Mouse (Mus musculus) gastrocnemius, postnatal 14 days (tissue): Measurements from ENCODE around the gene Tmf1. TPM values are rescaled to one million over a fixed set of nuclear protein-coding genes. Genes with fewer than 3 reads are reported as not detected.

Experiments
- DNase-seq: peaks from one replicate; pipeline ENCODE4 v3.0.0; 2021; ENCODE audit warnings: mixed read lengths
- intact Hi-C: fragments of 180-260 bp; cut with DNase I; formaldehyde crosslinking; loops from one replicate; pipeline ENCODE4 v1.15.1; 2025; ENCODE audit warnings: low total_unique reads
- long read RNA-seq, 2 experiments: library from polyadenylated mRNA; stranded (forward); transcript quantifications; one replicate each; pipeline ENCODE4 v2.0.0; 2021
- total RNA-seq, 2 experiments: library from RNA; stranded (reverse); gene quantifications; 2 replicates each; pipeline ENCODE4 v1.2.3; 2021

Tmf1 gene
- total RNA-seq: 10 to 100 TPM; 24.8 to 26.3 TPM
- long read RNA-seq, experiment 1, full-length matches to known transcripts: 2 of 3 reads
- long read RNA-seq, experiment 1, partial matches to known transcripts: 0 of 3 reads
- long read RNA-seq, experiment 1, other reads (novel, unspliced or antisense): 1 of 3 reads
- long read RNA-seq, experiment 2, full-length matches to known transcripts: 5 of 9 reads
- long read RNA-seq, experiment 2, partial matches to known transcripts: 3 of 9 reads
- long read RNA-seq, experiment 2, other reads (novel, unspliced or antisense): 1 of 9 reads

DNA sequence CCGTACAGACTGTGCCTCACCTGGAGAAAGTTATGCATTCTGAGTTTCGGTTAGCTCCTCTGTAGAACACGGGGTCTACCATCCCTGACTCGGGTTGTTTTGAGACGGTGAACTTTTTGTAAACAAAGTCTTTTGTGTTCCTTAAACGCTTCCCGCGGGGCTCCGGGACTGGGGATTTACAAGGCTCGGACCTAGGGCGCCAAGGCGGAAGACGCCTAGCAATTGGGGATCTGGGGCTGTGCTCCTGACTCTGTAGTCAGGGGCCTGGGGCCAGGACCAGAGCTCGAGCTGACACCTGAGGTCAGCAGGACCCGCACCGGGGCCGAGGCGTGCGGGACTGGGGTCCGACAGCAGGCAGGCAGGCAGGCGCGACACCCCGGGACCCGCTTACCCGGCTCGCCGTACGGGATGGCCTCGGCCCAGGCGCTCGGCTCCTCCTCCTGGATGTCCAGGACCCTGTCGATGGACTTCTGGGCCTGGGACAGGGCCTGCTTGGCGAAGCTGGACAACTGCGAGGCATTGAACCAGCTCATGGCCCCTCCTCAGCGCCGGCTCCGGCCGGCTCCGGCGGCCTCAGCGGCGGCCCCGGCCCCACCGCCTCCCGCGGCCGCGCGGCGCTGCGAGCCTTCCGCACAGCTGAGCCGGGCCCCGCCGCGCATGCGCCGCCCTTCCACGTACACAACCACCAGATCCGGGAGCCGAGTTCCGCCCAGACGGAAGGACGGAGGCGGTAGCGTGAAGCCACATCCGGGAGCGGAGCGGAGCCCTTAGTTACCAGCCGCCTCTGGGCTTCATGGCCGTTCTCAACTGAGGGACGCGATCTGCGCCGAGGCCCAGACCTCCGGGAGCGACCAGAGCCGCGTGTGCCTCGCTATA is at the start of gene Tmf1:
TSS of gene Tmf1 (minus strand) at position 632 of the 876 bp plus-strand sequence.
- intact Hi-C loops: no loop called here

DNA sequence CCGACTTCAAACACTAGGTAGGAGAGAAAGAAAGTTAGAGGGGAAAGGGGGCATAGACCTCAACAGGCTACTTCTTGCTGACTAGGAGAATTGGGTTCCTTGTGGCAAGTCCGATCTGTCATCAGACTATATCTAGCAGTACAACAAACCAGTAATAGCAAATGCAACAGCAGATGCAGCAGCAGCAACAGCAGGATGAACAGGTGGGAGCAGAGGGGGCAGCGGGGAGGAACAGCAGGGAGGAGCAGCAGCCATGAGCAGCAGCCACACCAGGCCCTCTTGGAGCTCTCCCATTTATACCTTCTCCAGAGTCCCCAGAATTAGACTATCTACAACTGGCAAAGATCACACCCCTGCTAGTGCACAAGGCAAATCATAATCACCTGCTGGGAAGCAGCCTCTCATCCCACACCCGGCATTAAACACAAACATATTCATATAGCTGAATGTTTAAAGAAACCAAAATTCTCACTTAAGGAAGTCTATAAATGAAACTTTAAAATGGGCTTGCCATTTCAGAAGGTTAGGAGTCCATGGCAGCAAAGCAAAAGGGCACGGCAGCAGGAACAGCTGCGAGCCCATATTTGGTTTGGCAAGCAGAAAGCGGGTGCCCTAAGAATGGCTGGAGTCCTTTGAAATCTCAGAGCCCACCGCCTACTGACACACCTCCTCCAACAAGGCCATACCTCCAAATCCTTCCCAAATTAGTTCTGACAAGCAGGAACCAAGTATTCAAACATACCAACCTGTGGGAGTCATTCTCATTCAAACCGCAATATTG is 48.3 kb upstream of the Tmf1 start:
- intact Hi-C loops: no loop called here
- DNase-seq: no peak

More for the DNA sequence above, at the start of gene Tmf1:
- peak; percentile 95 for DNase-seq

DNA sequence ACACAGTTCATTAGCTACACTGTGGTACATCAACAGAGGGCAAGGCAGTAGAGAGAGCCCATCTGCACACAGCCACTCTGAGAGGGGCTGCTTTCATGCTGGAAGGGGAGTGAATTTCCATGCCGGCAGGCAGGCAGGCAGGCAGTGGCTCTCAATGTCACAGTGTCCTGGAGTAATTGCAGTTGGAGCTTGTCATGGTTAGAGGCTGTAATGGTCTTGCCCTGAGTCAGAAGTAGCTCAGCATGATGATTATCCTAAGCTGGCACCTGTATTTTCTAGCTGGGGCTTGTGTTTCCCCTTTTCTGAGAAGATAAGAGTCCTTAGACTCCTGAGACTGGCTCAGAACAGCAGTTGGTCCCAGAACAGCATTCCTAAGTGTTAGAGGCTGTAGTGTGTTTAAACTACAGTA is 47.2 kb upstream of the Tmf1 start:
- DNase-seq: no peak
- intact Hi-C loops: no loop called here

DNA sequence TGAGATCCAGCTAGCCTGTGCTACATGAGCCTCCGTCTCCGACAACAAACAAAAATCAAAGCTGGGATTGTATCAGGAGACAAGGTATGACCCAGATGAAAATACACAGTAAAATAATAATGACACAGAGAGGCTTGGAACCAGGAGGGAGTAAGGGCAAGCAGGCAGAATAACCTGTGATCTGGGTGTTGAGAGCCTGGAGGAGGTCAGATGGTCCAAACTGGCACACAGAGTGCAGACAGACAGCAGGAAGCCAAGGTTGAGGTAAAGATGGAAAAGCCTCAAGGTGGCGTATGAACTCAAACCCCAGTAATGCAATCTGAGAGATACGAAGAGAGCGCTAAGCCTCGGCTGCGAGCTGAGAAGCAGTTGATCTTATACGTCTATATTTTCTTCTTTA is 45.6 kb upstream of the Tmf1 start:
- no peak for DNase-seq
- intact Hi-C loops: no loop called here

DNA sequence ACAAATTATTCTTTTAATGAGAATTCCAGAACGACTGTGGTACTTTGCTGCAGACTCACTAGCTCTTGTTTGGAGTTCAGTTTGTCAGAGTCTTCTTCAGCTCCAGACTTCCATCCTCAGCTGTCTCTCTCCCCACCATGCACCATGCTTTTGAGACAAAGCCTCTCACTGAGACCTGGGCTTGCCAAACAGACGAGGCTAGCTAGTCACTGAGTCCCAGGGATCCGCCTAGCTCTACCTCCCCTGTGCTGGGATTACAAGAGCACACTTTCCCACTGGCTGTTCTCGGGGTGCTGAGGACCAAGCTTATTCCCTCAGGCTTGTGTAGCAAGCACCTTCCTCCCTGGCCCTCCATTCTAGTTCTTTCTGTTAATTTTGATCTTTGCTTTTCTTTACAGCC is 44.6 kb upstream of the Tmf1 start:
- intact Hi-C loops: no loop called here
- DNase-seq: no peak

DNA sequence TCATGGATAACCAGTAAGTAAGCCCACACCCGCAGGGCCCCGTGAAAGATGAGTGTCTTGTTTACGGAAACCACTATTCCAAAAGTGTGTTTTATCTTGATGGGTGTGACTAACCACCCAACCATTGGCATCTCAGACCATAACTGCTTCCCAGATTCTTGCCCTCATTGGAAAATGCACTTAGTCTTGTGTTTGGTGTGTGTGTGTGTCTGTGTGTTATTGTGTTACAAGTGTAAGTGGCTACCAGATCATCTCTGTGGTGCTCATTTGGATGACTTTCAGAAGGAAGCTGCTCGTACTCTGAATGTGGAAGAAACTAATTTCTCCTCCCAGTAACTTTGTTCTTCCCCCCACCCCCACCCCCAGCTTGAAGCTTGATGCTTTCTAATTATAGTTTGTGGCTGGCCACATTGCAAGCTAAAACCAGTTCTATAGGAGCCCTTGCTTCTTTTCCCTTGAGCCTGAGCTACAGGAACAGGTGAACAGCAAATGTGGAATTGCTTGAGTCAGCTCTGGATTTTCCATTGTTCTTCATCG is 44.1 kb upstream of the Tmf1 start:
- intact Hi-C loops: no loop called here
- DNase-seq: no peak

DNA sequence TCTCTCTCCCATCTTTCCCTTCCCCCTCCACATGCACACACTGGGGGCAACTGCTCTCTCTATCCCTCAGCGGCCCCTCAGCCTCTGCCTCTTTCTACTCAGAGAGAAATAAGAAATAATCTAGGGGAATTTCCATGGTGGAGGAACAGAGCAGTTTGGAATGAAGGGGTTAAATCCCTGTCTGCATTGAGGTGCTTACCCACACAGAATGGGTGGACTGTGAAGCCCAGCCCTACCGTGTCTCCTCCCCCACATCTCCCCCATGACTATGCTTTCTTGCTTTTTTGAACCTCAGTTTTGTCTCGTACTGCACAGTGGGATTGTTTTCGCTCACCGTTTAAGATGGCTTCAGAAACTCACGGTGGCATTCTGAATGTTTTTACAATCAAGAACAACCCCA is 43.4 kb upstream of the Tmf1 start:
- DNase-seq: no peak
- intact Hi-C loops: no loop called here

DNA sequence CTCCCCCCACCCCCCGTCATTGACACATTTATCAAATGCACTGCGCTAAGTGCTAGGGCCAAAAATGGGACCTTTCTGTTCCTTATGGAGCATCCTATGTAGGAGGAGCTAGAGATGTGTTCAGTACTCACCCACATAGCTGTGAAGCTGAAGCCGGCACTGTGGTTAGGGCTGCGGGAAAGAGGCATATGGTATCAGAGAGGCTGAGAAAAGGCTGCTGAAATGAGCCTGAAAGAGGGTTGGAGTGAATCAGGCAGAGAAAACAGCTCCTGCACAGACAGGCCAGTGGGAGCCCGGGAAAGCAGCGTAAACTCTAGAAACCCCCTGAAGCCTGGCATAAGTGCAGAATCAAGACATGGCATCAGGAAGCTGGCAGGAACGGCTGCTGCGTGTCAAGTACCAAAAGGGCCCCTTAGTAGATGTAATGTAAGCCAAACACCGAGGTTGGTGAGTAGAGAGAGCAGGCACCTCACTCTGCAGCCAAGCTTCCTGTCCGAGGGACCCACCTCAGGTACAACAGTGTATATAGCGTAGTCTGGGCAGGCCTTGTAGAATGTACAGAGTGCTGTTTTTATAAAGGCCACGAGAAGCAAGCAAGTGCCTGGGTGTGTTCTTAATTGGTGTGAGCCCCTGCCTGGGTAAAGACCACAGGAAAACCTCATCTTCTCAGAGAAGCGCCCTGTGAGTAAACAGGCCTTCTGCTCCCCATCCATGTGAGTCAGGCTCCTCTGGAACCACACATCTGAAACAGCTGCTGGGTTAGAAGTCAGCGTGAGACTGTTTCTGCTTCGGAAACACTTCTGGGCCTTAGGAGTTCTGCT is 42.5 kb upstream of the Tmf1 start:
- intact Hi-C loops: no loop called here
- DNase-seq: no peak

DNA sequence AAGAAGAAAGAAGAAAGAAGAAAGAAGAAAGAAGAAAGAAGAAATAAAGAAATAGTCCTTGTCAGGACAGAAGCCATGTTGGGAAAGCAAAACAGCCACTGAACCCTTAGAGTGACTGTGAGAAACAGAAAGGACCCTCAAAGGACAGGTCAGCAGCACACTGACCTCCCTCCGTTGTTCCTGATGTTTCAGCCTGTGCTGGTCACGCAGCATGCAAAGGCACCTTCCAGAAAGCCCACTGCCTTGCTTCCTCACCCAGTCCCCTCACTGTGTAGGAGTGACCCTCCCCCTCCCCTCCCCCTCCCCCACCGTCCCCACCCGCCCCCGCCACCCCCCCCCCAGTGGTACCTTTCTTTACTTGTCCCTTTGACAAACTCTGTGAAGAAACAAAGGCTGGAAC is 41.8 kb upstream of the Tmf1 start:
- intact Hi-C loops: no loop called here
- no peak for DNase-seq

DNA sequence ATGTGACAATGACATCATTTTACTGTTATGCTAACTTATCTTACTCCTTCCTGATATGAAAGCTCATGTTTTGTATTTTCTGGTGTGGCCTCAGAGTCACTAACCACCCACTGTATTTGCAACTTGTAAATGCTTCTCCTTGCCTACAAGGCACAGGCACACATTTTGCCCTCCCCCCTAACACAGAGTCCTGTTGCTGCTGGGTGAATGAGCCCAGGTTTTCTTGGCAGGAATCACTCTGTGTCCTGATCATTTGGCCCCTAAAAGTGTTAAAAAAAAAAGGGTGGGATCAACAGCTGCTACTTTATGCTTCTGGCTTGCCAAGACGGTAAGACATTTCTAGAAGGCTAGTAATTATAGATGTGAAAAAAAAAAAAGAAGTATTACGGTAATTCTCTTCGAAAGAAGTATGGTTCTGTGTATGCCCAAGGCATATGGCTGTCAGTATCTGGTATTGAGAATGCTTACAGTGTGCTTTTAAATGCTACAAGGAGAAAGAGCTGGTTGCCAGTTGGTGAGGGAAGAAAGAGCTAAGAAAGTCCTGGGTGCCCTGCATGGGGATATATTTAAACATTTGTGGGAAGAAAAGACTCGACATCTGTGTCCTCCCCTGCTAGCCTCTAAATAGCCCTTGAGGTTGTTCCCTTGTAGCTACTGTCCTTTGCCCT is 37.4 kb upstream of the Tmf1 start:
- intact Hi-C loops: no loop called here
- no peak for DNase-seq

DNA sequence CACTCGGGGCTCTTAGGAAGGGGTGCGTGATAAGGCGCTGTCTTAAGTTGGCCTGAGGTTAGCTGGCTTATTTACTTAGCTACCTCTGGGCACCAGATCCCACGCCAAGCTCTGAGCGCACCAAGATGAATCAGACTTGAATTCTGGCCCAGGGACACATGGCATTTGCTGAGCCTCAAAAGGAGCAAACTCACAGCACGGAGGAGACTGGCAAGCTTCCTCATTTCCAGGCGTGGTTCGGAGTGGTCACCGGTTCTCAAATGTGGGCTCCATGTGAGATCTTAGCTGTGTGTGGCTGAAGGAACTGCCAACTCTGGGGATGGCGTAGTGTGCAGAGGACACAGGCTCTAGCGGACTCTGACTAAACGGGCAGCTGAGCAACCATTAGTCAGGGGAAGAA is 33.1 kb upstream of the Tmf1 start:
- intact Hi-C loops: loop anchor here (5.0 kb wide), 1 partner anchor 35 kb away; no protein-coding TSS in a partner anchor
- DNase-seq: peak; percentile 70

DNA sequence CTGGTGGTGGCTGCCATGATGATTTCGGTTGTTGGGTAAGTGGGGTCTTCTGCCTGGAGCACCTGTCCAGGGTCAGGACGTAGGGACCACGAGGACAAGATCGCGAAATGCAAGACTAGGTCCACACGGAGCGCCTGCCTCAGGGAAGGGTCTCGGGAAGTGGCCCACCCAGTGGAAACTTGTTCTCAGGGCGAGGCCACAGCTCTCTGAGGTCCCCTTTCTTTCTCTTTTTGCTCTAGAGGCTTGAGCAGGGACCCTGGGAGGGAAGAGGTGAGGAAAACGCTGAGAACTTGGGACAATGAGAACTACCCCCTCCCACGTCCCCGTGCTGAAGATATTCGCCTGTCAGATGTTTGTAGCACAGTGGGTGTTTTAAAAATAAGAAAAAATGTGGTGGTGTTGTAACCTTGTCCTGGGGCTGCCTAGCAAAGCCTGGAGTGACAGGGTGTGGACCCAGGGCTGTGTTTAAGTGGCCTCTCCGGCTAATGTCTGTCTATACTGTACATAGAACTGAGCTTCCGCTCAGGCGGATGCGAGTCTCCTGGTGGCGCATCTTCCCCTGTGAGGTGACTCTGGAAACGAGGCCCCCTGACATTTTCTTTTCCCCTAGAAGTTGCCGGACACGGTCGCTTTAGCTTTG is 32.2 kb upstream of the Tmf1 start:
- intact Hi-C loops: loop anchor here (5.0 kb wide), 1 partner anchor 36 kb away; no protein-coding TSS in a partner anchor
- DNase-seq: no peak

DNA sequence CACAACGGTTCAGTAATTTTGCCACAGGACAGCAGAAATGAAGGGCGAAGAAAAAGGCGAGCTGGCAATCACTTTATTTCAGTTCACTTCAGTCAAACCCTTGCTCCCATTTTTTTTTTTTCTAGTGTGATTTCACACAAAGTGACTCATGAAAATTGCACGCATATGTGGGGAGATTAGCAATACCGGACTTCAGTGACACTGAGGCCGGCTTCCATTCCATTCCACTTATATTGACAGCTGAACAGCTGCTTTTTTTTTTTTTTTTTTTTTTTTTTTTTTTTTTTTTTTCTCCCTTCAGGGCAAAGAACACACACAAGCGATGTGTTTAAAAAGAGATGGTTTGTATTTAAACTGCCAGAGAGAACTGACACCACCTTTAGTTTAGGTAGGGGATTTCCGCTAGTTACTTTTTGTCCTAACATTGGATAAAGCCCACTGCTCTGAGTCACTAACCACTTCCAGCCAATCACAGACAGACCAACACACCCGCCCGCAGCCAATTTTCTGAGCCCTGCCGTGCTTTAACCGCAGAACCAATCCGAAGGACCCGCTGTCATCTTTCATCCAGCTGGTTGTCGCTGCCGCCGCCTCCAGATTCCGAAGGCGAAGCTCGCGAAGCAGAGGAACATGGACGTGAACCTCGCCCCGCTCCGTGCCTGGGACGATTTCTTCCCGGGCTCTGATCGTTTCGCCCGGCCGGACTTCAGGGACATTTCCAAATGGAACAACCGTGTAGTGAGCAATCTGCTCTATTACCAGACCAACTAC is 31.5 kb upstream of the Tmf1 start, which contains the start of gene Arl6ip5:
TSS of gene Arl6ip5 (plus strand) at position 499 of the 771 bp plus-strand sequence.
- DNase-seq: peak; percentile 90

DNA sequence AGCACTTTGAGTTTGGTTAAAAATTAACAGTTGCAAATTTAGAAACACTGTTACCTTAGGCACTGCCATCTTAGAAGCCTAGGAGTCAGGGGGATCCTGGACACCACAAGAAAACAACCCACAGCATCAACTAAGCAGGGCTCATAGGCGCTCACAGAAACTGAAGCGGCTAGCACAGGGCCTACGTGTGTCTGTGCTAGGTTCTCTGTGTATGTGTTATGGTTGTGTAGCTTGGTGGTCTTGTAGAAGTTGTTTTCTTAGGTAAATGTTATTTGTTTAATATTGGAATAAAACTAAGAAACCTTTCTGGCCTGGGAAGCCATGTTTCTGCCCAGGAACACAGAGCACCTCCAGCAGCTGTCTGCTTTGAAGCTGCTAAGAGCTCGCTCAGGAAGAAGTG is 30.8 kb upstream of the Tmf1 start:
- intact Hi-C loops: loop anchor here (5.0 kb wide), 1 partner anchor 38 kb away; no protein-coding TSS in a partner anchor
- DNase-seq: no peak

More for the DNA sequence above, 31.5 kb upstream of the Tmf1 start, which contains the start of gene Arl6ip5:
- intact Hi-C loops: loop anchor here (5.0 kb wide), 1 partner anchor 37 kb away; no protein-coding TSS in a partner anchor

DNA sequence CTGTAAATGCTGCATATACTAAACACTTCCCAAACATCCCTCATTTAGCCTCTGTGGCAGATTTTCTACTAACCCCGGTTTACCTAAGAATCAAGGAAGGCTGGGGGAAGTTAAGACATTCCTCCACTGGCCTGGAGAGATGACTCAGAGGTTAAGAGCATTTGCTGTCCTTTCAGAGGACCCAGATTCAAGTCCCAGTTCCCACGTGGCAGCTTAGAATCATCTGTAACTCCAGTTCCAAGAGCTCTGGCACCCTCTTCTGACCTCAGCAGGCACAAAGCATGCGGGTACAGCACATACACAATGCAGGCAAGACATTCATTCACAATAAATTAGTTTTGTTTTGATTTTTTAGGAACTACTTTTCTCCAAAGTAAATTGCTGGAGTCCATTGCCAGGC is 30.3 kb upstream of the Tmf1 start:
- DNase-seq: no peak
- intact Hi-C loops: no loop called here

DNA sequence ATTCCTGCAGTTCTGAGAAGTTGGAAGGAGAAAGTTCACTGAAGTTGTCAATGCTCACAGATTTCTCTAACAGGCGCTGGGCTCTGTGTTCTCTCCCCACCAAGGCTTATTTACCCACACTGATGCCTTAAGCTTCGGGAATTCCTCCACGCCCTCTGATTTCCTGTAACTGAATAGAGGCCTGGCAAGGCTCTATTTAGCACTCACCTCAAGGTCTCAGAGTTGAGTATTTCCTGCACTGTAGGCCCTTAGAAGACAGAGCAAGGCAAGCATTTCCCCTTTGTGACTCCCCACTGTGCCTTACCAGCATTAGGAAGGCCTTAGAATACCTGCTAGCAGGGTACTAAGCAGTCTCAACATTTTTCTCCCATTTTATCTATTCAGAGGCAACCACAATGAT is 29.5 kb upstream of the Tmf1 start:
- intact Hi-C loops: no loop called here
- DNase-seq: no peak

DNA sequence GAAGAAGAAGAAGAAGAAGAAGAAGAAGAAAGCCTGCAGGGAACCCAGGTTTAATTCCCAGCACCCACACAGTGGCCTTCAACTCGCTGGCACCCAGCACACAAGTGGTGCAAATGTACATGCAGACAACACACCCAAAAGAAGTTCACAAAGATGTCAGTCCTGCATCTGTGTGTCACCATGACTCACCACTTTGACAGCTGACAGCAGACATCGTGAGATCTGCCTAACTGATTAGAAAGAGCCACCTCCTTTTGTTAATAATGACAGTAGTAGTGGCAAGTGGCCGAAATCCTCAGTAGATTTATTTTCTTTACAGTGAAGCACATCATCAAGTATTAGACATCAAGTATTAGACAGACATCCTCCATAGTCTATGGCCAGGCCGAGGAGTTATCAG is 28.2 kb upstream of the Tmf1 start:
- DNase-seq: no peak
- intact Hi-C loops: no loop called here
